Mouse (Mus musculus): ENCODE results near the gene Mfsd14a. TPM values are rescaled to one million over a fixed set of nuclear protein-coding genes. Genes with fewer than 3 reads are reported as not detected.

The Mfsd14a gene
- polyA plus RNA-seq (2016; fragmentation: Nextera tagmentation; extraction: Ambion mirVana): 72.8 and 77.1 TPM in 2 replicates

DNA sequence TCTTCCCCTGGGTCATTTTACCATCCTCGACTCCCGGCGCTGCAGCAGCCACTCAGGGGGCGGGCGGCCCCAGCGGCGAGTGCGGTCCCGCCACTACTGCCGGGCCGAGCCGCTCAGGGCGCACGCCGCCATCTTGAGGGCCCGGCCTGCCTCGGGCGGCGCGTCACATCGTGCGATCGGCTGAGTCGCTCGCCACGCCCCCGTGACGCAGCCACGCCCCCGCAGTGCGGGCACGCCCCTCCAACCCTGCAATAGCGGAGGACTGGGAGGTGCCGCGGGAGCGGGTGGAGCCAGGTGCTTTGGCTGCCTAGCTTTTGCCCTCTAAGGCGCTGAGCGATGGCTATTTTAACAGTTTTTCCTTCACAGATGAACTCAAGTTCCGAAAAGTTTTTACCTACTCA, at the start of gene Mfsd14a:
Gene Mfsd14a (minus strand): TSS at position 215 of the 401 bp plus-strand sequence.
- peak; percentile 99 for ATAC-seq (ENCODE audit: low FRiP score)
- H3K4me1 ChIP-seq: peaks cover 31% of the 10 kb centered on the region
- WGBS: under 1% methylated on average over 39 of the region's 39 CpGs
- peak within 1 kb of the TSS; percentile 98 for H3K4me3 ChIP-seq
- no peaks in the 10 kb centered on the region for H3K27me3 ChIP-seq
- H3K9ac ChIP-seq: peak within 1 kb of the TSS; percentile 98
- peak within 1 kb of the TSS; percentile 63 for H3K4me2 ChIP-seq (replicated peaks)
- H3K36me3 ChIP-seq: no peaks in the 10 kb centered on the region
- H3K9me3 ChIP-seq (replicated peaks): no peaks in the 10 kb centered on the region
- peak within 1 kb of the TSS; percentile 96 for H3K27ac ChIP-seq

DNA sequence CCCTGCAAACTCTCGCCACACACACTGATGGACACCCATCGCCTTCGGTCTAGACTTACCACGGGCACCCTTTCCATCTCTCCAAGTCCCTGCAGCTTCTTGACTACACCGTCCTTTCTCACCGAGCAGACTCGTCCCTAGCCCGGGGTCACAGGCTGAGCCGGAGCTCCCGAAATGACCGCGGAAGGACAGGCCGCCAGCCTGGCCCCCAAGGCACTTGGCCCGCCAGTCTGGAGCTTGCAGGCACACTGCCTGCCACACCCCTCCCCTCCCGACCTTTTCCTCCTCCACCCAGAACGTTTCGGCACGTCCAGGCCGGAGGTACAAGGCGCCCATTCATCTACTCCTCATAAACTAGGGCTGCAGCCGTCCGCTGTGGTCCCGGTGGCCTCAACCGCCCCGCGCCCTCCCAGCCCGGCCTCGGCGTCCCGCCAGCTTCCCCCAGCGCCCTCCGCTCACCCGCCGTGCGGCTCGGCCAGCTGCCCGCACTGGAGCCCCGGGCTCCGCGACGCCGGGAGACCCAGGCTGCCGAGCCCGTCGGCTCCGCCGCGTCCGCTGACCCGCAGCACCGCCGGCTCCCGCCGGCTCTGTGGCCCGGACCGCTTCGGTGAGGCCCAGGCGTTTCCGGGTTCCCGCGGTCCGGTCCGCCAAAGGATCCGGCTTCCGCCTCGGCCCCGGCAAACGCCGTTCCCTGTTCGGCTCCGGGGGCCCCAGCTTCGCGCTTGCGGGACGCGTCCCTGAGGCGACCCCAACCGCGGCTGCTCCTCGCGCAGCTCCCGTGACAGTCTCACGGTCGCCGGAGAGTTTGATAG, 49.4 kb upstream of the Mfsd14a start:
- no peaks in the 10 kb centered on the region for H3K9me3 ChIP-seq (replicated peaks)
- under 1% methylated on average over 78 of the region's 85 CpGs for WGBS

DNA sequence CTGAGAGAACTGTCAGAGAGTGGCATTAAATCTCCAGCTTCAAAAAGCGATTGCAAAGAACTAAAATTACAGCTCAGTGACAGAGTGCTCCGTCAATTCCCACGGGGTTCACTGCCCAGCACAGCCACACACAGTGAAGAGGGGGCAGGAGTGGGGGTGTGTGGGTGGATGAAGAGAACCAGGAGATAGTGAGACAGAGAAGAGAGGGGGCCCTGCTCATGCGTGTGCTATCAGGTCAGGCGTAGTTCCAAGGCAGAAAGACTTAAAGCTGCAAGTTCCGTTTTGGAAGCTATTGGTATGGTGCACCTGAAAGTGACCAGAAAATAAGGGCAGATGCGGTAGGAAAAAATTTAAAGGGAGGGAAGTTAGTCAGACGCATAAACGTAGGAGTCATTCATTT, 48.5 kb upstream of the Mfsd14a start:
- Histone ChIP-seq H3K36me3 (no peaks in the 10 kb centered on the region), H3K4me3 (peak overlapping the region; percentile 96), H3K4me1 (peaks cover 6% of the 10 kb centered on the region), H3K9me3 (replicated peaks) (no peaks in the 10 kb centered on the region), H3K9ac (no peak overlapping the region), H3K27me3 (peaks cover 11% of the 10 kb centered on the region; the same call in 1 of the 2 replicates), H3K4me2 (replicated peaks) (peak overlapping the region; percentile 73), H3K27ac (no peak overlapping the region)
- ATAC-seq (ENCODE audit: low FRiP score): no peak
- 50% methylated on average over 9 of the region's 9 CpGs for WGBS

More for the DNA sequence above, 49.4 kb upstream of the Mfsd14a start:
- peak overlapping the region; percentile 57 for H3K27ac ChIP-seq
- peaks cover 6% of the 10 kb centered on the region for H3K4me1 ChIP-seq
- peak; percentile 88 for ATAC-seq (ENCODE audit: low FRiP score)
- H3K36me3 ChIP-seq: no peaks in the 10 kb centered on the region
- H3K4me2 ChIP-seq (replicated peaks): peak overlapping the region; percentile 73
- peak overlapping the region; percentile 92 for H3K9ac ChIP-seq
- H3K27me3 ChIP-seq: peaks cover 11% of the 10 kb centered on the region; the same call in 1 of the 2 replicates
- peak overlapping the region; percentile 96 for H3K4me3 ChIP-seq

DNA sequence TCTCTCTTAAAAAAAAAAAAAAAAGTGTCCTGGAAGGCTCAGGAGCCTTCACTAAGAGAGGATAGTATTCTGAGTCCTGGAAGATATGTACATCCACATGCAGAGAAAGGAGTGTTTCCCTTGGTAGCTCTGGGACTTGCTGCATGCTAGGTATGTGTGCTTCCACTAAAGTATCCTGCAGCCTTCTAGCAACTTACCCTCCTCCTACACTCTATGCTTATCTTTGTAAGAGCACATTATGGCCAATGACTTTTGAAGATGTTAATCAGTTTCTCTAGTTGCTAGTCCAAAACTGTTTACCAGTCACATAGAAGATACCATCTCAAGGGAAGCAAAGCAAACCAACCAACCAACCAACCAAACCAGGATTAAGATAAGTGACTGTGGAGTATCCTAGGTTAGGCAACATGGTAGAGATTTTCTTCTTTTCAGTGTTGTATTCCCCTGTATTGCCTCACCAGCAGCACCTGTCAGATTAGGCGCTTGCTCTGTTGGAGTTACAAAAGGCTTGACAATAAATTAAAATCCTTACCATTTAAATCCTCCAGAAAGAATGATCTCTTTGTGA, 43.2 kb upstream of the Mfsd14a start:
- H3K4me2 ChIP-seq (replicated peaks): no peak overlapping the region
- no peak for ATAC-seq (ENCODE audit: low FRiP score)
- no peak overlapping the region for H3K4me3 ChIP-seq
- no peak overlapping the region for H3K27ac ChIP-seq
- peaks cover under 1% of the 10 kb centered on the region; the same call in 1 of the 2 replicates for H3K4me1 ChIP-seq
- H3K9ac ChIP-seq: no peak overlapping the region
- WGBS: 96% methylated on average over 1 of the region's 1 CpGs
- H3K27me3 ChIP-seq: no peaks in the 10 kb centered on the region
- H3K36me3 ChIP-seq: no peaks in the 10 kb centered on the region
- no peaks in the 10 kb centered on the region for H3K9me3 ChIP-seq (replicated peaks)

DNA sequence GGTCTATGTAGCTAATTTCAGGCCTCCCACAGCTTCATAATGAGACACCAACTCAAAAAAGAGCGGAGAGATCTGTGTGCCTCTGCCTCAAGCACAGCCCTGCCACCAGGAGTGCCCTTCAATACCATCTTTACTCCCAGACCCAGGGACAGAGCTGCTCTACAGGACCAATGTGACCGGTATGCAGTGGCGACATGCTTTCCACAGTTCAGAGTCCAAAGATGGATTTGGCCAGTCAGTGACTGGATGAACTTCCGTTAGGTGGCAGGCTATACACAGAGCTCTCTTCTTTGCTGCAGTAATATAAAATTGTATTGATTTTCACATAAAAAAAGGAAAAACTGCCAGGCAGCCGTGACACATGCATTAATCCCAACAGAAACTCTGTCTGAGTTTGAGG, 41.4 kb upstream of the Mfsd14a start:
- Histone ChIP-seq H3K4me1 (no peaks in the 10 kb centered on the region), H3K27ac (no peak overlapping the region), H3K36me3 (no peaks in the 10 kb centered on the region), H3K4me3 (no peak overlapping the region), H3K9ac (no peak overlapping the region), H3K4me2 (replicated peaks) (no peak overlapping the region), H3K9me3 (replicated peaks) (no peaks in the 10 kb centered on the region), H3K27me3 (no peaks in the 10 kb centered on the region)
- ATAC-seq (ENCODE audit: low FRiP score): no peak
- 94% methylated on average over 5 of the region's 5 CpGs for WGBS

DNA sequence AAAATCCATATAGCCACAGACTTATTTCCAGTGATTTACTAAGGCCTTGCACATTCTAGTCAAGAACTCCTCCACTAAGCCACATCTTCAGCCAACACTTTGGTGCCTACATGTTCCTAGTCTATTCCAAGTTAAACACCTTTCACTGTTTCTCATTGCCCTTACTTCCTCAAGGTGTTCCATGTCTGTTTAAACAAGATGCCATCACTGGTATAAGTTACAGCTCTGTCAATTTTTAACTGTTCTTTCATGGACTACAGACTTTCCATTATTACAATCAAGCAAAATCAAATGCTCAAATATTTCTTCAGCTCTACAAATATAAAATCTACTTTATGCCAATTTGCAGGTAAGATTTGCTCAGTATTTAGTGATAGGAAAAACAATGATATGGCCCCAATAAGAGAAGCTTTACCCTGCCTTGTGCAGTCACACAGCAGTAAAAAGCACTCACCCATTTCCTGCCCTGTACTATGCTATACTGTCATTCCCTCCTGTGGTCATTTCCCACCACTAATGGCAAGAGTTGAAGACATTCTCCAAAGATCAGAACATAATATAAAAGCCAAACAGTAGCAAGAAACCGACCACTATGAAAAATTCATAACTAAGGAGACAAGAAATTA, 40.3 kb upstream of the Mfsd14a start:
- Histone ChIP-seq H3K4me3 (no peak overlapping the region), H3K4me2 (replicated peaks) (no peak overlapping the region), H3K27ac (no peak overlapping the region), H3K4me1 (no peaks in the 10 kb centered on the region), H3K9ac (no peak overlapping the region), H3K27me3 (no peaks in the 10 kb centered on the region), H3K9me3 (replicated peaks) (no peaks in the 10 kb centered on the region), H3K36me3 (no peaks in the 10 kb centered on the region)
- WGBS: 100% methylated on average over 1 of the region's 1 CpGs
- no peak for ATAC-seq (ENCODE audit: low FRiP score)

DNA sequence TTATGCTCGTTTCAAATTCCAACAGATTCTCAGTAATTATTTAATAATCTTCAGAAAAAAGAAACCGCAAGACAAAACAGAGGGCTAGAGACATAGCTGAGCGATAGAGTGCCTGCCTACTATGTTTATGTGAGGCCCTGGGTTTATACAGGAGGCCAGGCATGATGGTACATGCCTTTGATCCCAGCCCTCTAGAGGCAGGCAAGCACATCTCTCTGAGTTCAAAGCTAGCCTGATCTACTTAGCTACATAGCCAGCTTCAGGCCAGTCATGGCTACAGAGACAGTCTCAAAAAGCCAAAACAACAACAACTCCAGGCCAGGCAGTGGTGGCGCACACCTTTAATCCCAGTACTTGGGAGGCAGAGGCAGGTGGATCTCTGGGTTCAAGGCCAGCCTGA, 39.1 kb upstream of the Mfsd14a start:
- Histone ChIP-seq H3K36me3 (no peaks in the 10 kb centered on the region), H3K9me3 (replicated peaks) (no peaks in the 10 kb centered on the region), H3K4me2 (replicated peaks) (no peak overlapping the region), H3K27ac (no peak overlapping the region), H3K27me3 (no peaks in the 10 kb centered on the region), H3K9ac (no peak overlapping the region), H3K4me3 (no peak overlapping the region), H3K4me1 (no peaks in the 10 kb centered on the region)
- ATAC-seq (ENCODE audit: low FRiP score): no peak
- 93% methylated on average over 4 of the region's 4 CpGs for WGBS

DNA sequence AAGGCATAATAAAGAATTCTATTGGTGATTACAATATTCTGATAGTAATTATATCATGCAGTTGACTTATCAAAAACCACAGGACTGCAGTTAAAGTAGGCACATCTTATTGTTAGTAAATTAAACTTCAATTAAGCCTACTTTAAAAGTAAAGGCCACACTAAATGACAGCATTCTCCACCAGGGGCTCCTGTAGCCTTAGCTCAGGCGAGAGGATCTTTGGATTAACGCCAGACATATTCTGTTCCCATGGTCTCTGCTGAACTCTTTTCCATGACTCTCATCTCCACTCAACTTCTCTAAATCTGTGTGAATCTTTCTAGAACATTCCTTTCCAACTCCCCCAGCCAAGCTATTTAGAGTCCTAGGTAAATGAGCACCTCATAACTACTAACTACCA, 36.3 kb upstream of the Mfsd14a start:
- WGBS: 80% methylated on average over 2 of the region's 2 CpGs
- Histone ChIP-seq H3K27ac (no peak overlapping the region), H3K4me3 (no peak overlapping the region), H3K4me1 (no peaks in the 10 kb centered on the region), H3K9ac (no peak overlapping the region), H3K27me3 (no peaks in the 10 kb centered on the region), H3K9me3 (replicated peaks) (no peaks in the 10 kb centered on the region), H3K36me3 (no peaks in the 10 kb centered on the region), H3K4me2 (replicated peaks) (no peak overlapping the region)
- ATAC-seq (ENCODE audit: low FRiP score): no peak

DNA sequence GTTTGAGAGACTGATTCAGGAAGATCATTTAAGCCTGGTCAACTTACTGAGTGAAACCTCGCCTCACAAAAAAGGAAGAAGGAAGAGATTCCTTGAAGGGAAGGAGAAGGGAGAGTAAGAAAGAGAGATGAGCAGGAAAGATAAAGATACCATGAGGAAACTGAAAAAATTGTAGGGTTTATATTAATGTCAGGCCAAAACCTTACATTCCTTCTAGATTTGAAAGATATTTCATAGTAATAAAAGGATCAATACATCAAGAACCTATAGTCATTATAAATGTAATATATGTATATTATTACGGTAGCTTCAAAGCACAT, 33.1 kb upstream of the Mfsd14a start:
- WGBS: 93% methylated on average over 2 of the region's 2 CpGs
- no peak overlapping the region for H3K4me2 ChIP-seq (replicated peaks)
- no peaks in the 10 kb centered on the region for H3K4me1 ChIP-seq
- H3K27me3 ChIP-seq: no peaks in the 10 kb centered on the region
- H3K9ac ChIP-seq: no peak overlapping the region
- H3K36me3 ChIP-seq: no peaks in the 10 kb centered on the region
- H3K27ac ChIP-seq: no peak overlapping the region
- H3K4me3 ChIP-seq: no peak overlapping the region
- ATAC-seq (ENCODE audit: low FRiP score): no peak
- no peaks in the 10 kb centered on the region for H3K9me3 ChIP-seq (replicated peaks)

DNA sequence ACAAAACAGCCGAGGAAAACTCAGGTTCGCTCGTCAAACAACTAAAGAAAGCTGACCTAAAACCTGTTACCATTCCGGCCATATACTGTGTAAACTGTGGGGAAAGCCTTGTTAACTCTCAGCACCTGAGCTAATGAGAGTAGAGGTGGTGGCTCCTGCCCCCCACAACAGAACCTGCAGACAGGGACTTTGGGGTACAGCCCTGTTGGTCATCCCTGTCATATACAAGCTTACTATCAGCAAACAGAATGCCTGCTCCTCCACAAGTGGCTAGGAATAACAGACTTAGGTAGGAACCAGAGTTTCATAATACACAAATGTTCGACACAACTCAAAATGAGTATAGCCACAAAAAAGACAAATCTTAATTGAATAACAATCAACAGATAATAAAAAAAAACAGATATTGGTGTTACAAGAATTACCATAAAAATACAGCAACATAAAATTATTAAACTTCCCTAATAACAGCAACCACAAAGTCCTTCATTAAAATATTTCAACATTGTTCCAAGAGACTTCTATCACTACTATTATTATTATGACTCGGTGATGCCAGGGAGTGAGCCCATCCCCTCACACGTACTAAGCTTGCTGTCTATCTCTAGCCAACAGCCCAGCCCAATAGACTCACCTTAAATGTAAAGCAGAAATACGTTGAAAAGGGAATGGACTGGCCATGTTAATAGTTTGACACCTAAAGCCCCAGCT, 32.6 kb upstream of the Mfsd14a start:
- no peak for ATAC-seq (ENCODE audit: low FRiP score)
- no peak overlapping the region for H3K9ac ChIP-seq
- WGBS: 89% methylated on average over 8 of the region's 8 CpGs
- H3K4me1 ChIP-seq: no peaks in the 10 kb centered on the region
- no peaks in the 10 kb centered on the region for H3K9me3 ChIP-seq (replicated peaks)
- H3K36me3 ChIP-seq: no peaks in the 10 kb centered on the region
- no peak overlapping the region for H3K4me2 ChIP-seq (replicated peaks)
- no peak overlapping the region for H3K4me3 ChIP-seq
- no peak overlapping the region for H3K27ac ChIP-seq
- no peaks in the 10 kb centered on the region for H3K27me3 ChIP-seq

DNA sequence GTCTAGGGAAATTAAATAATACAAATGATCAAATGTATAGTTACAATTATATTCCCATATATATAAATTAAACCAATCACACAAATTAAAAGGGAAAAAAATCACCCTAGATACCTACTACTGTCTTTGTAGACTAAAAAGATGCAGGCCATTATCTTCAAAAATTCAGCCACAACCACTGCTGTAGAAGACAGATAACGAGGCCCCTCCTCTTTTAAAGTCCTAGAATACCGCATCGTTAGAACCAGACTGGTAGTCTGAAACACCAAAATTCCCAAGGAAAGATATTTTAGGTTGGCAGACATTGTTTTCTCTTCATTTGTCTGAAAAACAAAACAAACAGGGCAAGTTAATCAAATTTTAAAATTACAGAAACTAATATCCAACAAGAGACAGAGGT, 31.8 kb upstream of the Mfsd14a start:
- H3K9me3 ChIP-seq (replicated peaks): no peaks in the 10 kb centered on the region
- H3K27ac ChIP-seq: no peak overlapping the region
- ATAC-seq (ENCODE audit: low FRiP score): no peak
- H3K9ac ChIP-seq: no peak overlapping the region
- no peaks in the 10 kb centered on the region for H3K4me1 ChIP-seq
- 96% methylated on average over 3 of the region's 3 CpGs for WGBS
- no peaks in the 10 kb centered on the region for H3K36me3 ChIP-seq
- no peaks in the 10 kb centered on the region for H3K27me3 ChIP-seq
- no peak overlapping the region for H3K4me2 ChIP-seq (replicated peaks)
- no peak overlapping the region for H3K4me3 ChIP-seq

DNA sequence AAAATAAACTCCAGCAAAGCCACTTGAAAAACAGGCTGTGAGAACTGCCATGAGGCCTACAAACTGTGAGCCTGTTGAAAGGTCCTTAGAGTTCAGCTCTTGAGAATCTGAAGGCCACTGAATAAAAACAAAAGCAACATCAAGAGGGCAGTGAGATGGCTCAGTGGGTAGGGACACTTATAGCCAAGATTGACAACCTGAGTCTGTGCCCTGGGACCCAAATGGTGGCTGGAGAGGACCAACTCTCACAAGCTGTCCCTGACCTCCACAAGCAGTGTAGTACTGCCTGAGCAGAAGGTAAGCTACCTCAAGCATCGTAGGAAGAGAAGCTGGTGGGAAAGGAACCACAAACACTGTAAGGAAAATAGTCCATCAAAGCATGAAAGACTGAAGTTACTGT, 18.7 kb upstream of the Mfsd14a start, which contains the start of gene Gm43191:
Gene Gm43191 (minus strand): TSS at position 101 of the 400 bp plus-strand sequence.
- no peak within 1 kb of the TSS for H3K9ac ChIP-seq
- ATAC-seq (ENCODE audit: low FRiP score): no peak
- no peak within 1 kb of the TSS for H3K27ac ChIP-seq
- H3K36me3 ChIP-seq: peaks cover 7% of the 10 kb centered on the region; the same call in 1 of the 2 replicates
- no peaks in the 10 kb centered on the region for H3K9me3 ChIP-seq (replicated peaks)
- H3K27me3 ChIP-seq: no peaks in the 10 kb centered on the region
- no peak within 1 kb of the TSS for H3K4me2 ChIP-seq (replicated peaks)
- H3K4me3 ChIP-seq: no peak within 1 kb of the TSS
- 90% methylated on average over 1 of the region's 1 CpGs for WGBS
- H3K4me1 ChIP-seq: no peaks in the 10 kb centered on the region

Measured in hindbrain, embryonic 12.5 days (tissue).